In the genomic region with DNA sequence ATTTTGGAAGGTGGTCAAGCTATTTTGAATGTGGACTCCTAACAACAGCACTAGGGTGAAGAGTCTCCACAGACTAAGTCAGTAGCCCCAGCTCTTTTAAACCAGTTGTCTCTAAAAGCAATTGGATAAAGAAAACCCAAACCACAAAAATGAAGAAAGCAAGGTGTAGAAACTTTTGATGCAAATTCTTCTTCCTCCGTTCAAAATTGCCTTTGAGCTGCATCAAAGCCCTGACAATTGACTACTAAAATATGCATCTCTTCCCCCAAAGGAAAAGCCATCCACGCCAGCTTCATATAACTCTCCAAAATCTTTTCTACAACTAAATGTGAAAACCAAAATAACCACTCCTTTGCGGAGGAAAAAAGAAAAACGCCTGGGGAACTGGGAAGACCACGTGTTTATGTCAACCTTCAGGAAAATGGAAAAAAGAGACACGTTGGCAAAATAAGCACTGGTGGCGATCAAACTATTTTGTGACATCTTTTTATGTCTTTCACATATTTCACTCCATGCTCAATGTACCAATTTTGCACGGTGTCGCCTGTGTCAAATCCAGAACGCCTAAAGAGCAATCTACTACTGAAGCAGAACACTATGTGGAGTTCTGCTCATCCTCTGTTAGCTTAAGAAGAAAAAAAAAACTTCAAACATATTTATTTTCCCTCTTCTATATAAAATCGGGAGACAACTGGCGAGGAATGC, we compare ENCODE assay signal across 8 mouse cellular contexts. TPM values are rescaled to one million over a fixed set of nuclear protein-coding genes. Genes with fewer than 3 reads are reported as not detected.
DNase-seq lines count a peak whose midpoint lies in the region; ATAC-seq and TF ChIP-seq lines count a peak whose summit lies in the region.

No protein-coding gene starts in this region.

- H3K27ac ChIP-seq in kidney, embryonic 14.5 days (ENCODE audit: low read depth, low read length): 0 out of 2 replicates have a peak overlapping the region, but pooled peaks have one; percentile 88
- H3K27ac ChIP-seq in bone marrow, adult 2 months (ENCODE audit: control insufficient read depth, insufficient read depth, low read depth, low read length, poor library complexity): no peak overlapping the region
- peak overlapping the region; percentile 90 for H3K27ac ChIP-seq in heart, postnatal 0 days (ENCODE audit: low read depth)
- H3K27ac ChIP-seq in midbrain, embryonic 12.5 days (replicated peaks): peak overlapping the region; percentile 91; the same call in 1 of the 2 replicates

- no peak for TF ChIP-seq POLR2A in bone marrow, adult 2 months (IDR thresholded peaks at IDR 0.05; ENCODE audit: borderline replicate concordance, control insufficient read depth, low read depth, low read length)

- no peaks in the 10 kb centered on the region for H3K36me3 ChIP-seq in kidney, embryonic 14.5 days (ENCODE audit: control insufficient read depth, insufficient read depth, low read length)
- H3K36me3 ChIP-seq in heart, postnatal 0 days (replicated peaks; ENCODE audit: control insufficient read depth, insufficient read depth, low read length): no peaks in the 10 kb centered on the region
- H3K36me3 ChIP-seq in midbrain, embryonic 12.5 days: no peaks in the 10 kb centered on the region

- peaks cover 6% of the 10 kb centered on the region for H3K4me1 ChIP-seq in kidney, embryonic 14.5 days (ENCODE audit: control insufficient read depth, insufficient read depth, low read length)
- peaks cover 4% of the 10 kb centered on the region for H3K4me1 ChIP-seq in bone marrow, adult 2 months (ENCODE audit: control insufficient read depth, insufficient read depth, low read length)
- peaks cover 14% of the 10 kb centered on the region for H3K4me1 ChIP-seq in heart, postnatal 0 days (ENCODE audit: control insufficient read depth, insufficient read depth)
- 0 out of 2 replicates have a peak, but pooled peaks cover 3% of the 10 kb centered on the region for H3K4me1 ChIP-seq in midbrain, embryonic 12.5 days

- no peak for TF ChIP-seq CTCF in bone marrow, adult 2 months (IDR thresholded peaks at IDR 0.05; ENCODE audit: control insufficient read depth, insufficient read depth, low read length)
- TF ChIP-seq CTCF in heart, postnatal 0 days (IDR thresholded peaks at IDR 0.05; ENCODE audit: low read depth): no peak

- H3K4me3 ChIP-seq in kidney, embryonic 14.5 days (ENCODE audit: low read length): peak overlapping the region; percentile 74
- H3K4me3 ChIP-seq in bone marrow, adult 2 months (replicated peaks; ENCODE audit: control insufficient read depth, low read depth, low read length): peak overlapping the region; percentile 55
- peak overlapping the region; percentile 98 for H3K4me3 ChIP-seq in heart, postnatal 0 days (ENCODE audit: low read depth, low read length)
- H3K4me3 ChIP-seq in midbrain, embryonic 12.5 days: peak overlapping the region; percentile 66

- no peak for TF ChIP-seq EP300 in heart, postnatal 0 days (IDR thresholded peaks at IDR 0.05; ENCODE audit: low read depth)

- H3K9ac ChIP-seq in kidney, embryonic 14.5 days (ENCODE audit: low read depth, low read length): peak overlapping the region; percentile 85
- peak overlapping the region; percentile 87 for H3K9ac ChIP-seq in heart, postnatal 0 days (replicated peaks; ENCODE audit: low read depth, low read length)
- peak overlapping the region; percentile 89 for H3K9ac ChIP-seq in midbrain, embryonic 12.5 days (replicated peaks)

- DNase-seq in kidney, postnatal 4 days: no peak
- DNase-seq in heart, postnatal 0 days (ENCODE audit: low spot score): no peak
- DNase-seq in ovary, adult 18-20 months (ENCODE audit: low spot score): no peak
- DNase-seq in spleen, adult 12 weeks (ENCODE audit: low spot score): no peak
- DNase-seq in frontal cortex, postnatal 14 days (ENCODE audit: low spot score in 2 of 2): no peak

- WGBS in kidney, embryonic 14.5 days: 9% methylated on average over 12 of the region's 12 CpGs
- WGBS in bone marrow, adult 2 months: 2% methylated on average over 12 of the region's 12 CpGs
- WGBS in heart, postnatal 0 days: 17% methylated on average over 12 of the region's 12 CpGs
- 9% methylated on average over 12 of the region's 12 CpGs for WGBS in midbrain, embryonic 12.5 days

- no peak for ATAC-seq in kidney, embryonic 14.5 days (ENCODE audit: low FRiP score, low TSS enrichment)
- ATAC-seq in heart, postnatal 0 days (ENCODE audit: insufficient read depth, low read depth): no peak
- no peak for ATAC-seq in midbrain, embryonic 12.5 days (ENCODE audit: low FRiP score, low read depth)

- no peaks in the 10 kb centered on the region for H3K27me3 ChIP-seq in kidney, embryonic 14.5 days (ENCODE audit: control insufficient read depth, insufficient read depth, low read length)
- no peaks in the 10 kb centered on the region for H3K27me3 ChIP-seq in heart, postnatal 0 days (ENCODE audit: control insufficient read depth, insufficient read depth, low read length)
- peaks cover 11% of the 10 kb centered on the region; the same call in 1 of the 2 replicates for H3K27me3 ChIP-seq in midbrain, embryonic 12.5 days

- no peaks in the 10 kb centered on the region for H3K9me3 ChIP-seq in kidney, embryonic 14.5 days (ENCODE audit: control insufficient read depth, low read length)
- no peaks in the 10 kb centered on the region for H3K9me3 ChIP-seq in heart, postnatal 0 days (replicated peaks; ENCODE audit: control insufficient read depth, low read length)
- H3K9me3 ChIP-seq in midbrain, embryonic 12.5 days: no peaks in the 10 kb centered on the region

- peak overlapping the region; percentile 84 for H3K4me2 ChIP-seq in kidney, embryonic 14.5 days (replicated peaks; ENCODE audit: low read depth, low read length)
- peak overlapping the region; percentile 99 for H3K4me2 ChIP-seq in heart, postnatal 0 days (ENCODE audit: low read depth, low read length)
- peak overlapping the region; percentile 72 for H3K4me2 ChIP-seq in midbrain, embryonic 12.5 days (replicated peaks)

RNA-seq across cellular contexts. Expression of a gene that starts 1.8 kb away (rescaled TPM):
- polyA plus RNA-seq in kidney, embryonic 14.5 days (2014; fragmentation: Nextera tagmentation; extraction: Ambion mirVana): 15.2 and 19.7 TPM in 2 replicates
- 13.0 and 31.9 TPM in 2 replicates for polyA plus RNA-seq in bone marrow, adult 2 months (2011; ENCODE audit: insufficient read depth, insufficient read length, low replicate concordance, missing spikeins)
- 7.5 and 11.0 TPM in 2 replicates for total RNA-seq in heart, postnatal 0 days (2014; rRNA removed; ENCODE audit: low replicate concordance)
- 7.9 and 8.4 TPM in 2 replicates for polyA plus RNA-seq in heart, postnatal 0 days (2015; fragmentation: Nextera tagmentation; extraction: Ambion mirVana)
- polyA plus RNA-seq in midbrain, embryonic 12.5 days (2016; fragmentation: Nextera tagmentation; extraction: Ambion mirVana): 16.1 and 18.9 TPM in 2 replicates
